Mouse (Mus musculus) forebrain, embryonic 14.5 days (tissue): ENCODE measurements around the gene Zc3h18. TPM values are rescaled to one million over a fixed set of nuclear protein-coding genes. Genes with fewer than 3 reads are reported as not detected.

Experiments used
- ATAC-seq: fragments of 200-750 bp; cut with Nextera tagmentation; 2 replicates; pipeline ENCODE4 v1.8.0; 2017; ENCODE audit warnings: mild to moderate bottlenecking, moderate library complexity
- DNase-seq: peaks from one replicate; pipeline ENCODE4 v3.0.0-alpha.2; 2015; ENCODE audit warnings: low spot score
- H3K27ac ChIP-seq: fragments of 300-500 bp; sonication (generic); 2 replicates; pipeline ENCODE4 v1.5.1; 2014; ENCODE audit warnings: low read depth, mild to moderate bottlenecking, control low read depth, low read length, moderate library complexity
- H3K27me3 ChIP-seq: fragments of 300-500 bp; sonication (generic); replicated peaks from 2 replicates; pipeline ENCODE4 v1.6.1; 2014; ENCODE audit warnings: low read length, control low read depth, mixed read lengths; ENCODE audit not compliant: control insufficient read depth, insufficient read depth
- H3K36me3 ChIP-seq: fragments of 300-500 bp; sonication (generic); 2 replicates; pipeline ENCODE4 v1.6.1; 2014; ENCODE audit warnings: low read length, control low read depth; ENCODE audit not compliant: control insufficient read depth, insufficient read depth
- H3K4me1 ChIP-seq: fragments of 300-500 bp; sonication (generic); 2 replicates; pipeline ENCODE4 v1.6.1; 2014; ENCODE audit warnings: antibody characterized with exemption, low read length, control low read depth; ENCODE audit not compliant: control insufficient read depth, insufficient read depth
- H3K4me2 ChIP-seq: fragments of 300-500 bp; sonication (generic); 2 replicates; pipeline ENCODE4 v1.6.1; 2014; ENCODE audit warnings: mild to moderate bottlenecking, control low read depth, low read length
- H3K4me3 ChIP-seq: fragments of 300-500 bp; sonication (generic); 2 replicates; pipeline ENCODE4 v1.5.1; 2014; ENCODE audit warnings: low read depth, low read length, control low read depth
- H3K9ac ChIP-seq: fragments of 300-500 bp; sonication (generic); 2 replicates; pipeline ENCODE4 v1.6.1; 2014; ENCODE audit warnings: mild to moderate bottlenecking, low read length, control low read depth, moderate library complexity
- H3K9me3 ChIP-seq: fragments of 300-500 bp; sonication (generic); replicated peaks from 2 replicates; pipeline ENCODE4 v1.6.1; 2016; ENCODE audit warnings: low read length, control low read depth, mixed read lengths; ENCODE audit not compliant: control insufficient read depth
- WGBS: fragments of 180-500 bp; shearing (Covaris S2); extraction: QIAGEN DNeasy Blood & Tissue Kit; methylation state at CpG from one replicate; pipeline ENCODE4 v1.1.7; 2014; 5-methylcytosine and 5-hydroxymethylcytosine counted together
- polyA plus RNA-seq: library from polyadenylated mRNA; unstranded; fragments of >200 nt; fragmentation: Nextera tagmentation; extraction: Ambion mirVana; gene quantifications from 2 replicates; pipeline ENCODE4 v1.2.1, GENCODE M21; 2014

Gene Zc3h18
- polyA plus RNA-seq, 1 experiment from 2014 or later: 24.8 TPM

- no peak overlapping the region for H3K27ac ChIP-seq
- DNase-seq: no peak
- no peak overlapping the region for H3K4me3 ChIP-seq
- H3K9me3 ChIP-seq: no peaks in the 10 kb centered on the region
- peaks cover 20% of the 10 kb centered on the region for H3K27me3 ChIP-seq
- no peak overlapping the region for H3K9ac ChIP-seq
- peaks cover 4% of the 10 kb centered on the region; the same call in 1 of the 2 replicates for H3K4me1 ChIP-seq
- 0% methylated on average over 2 of the region's 5 CpGs for WGBS
- no peak overlapping the region for H3K4me2 ChIP-seq
- H3K36me3 ChIP-seq: no peaks in the 10 kb centered on the region
- no peak for ATAC-seq
Measured at GRCm38 (mm10) chr8:122344219-122344618, 32.2 kb upstream of the Zc3h18 start.

GRCm38 (mm10) chr8:122345181-122346095 is 31.0 kb upstream of the Zc3h18 start:
- ATAC-seq: no peak

GRCm38 (mm10) chr8:122347811-122348552 is 28.4 kb upstream of the Zc3h18 start:
- Histone ChIP-seq H3K27me3 (peaks cover 16% of the 10 kb centered on the region; the same call in 1 of the 2 replicates), H3K4me1 (peaks cover 9% of the 10 kb centered on the region), H3K9me3 (no peaks in the 10 kb centered on the region), H3K27ac (peak overlapping the region; percentile 46; the same call in 1 of the 2 replicates), H3K9ac (no peak overlapping the region), H3K4me3 (no peak overlapping the region), H3K4me2 (no peak overlapping the region), H3K36me3 (no peaks in the 10 kb centered on the region)
- ATAC-seq (peak; percentile 71; the same call in 1 of the 2 replicates), DNase-seq (peak; percentile 85)
- WGBS: 45% methylated on average over 5 of the region's 5 CpGs

More at GRCm38 (mm10) chr8:122345181-122346095, 31.0 kb upstream of the Zc3h18 start:
- Histone ChIP-seq H3K4me3 (no peak overlapping the region), H3K4me1 (peaks cover 7% of the 10 kb centered on the region), H3K27me3 (peaks cover 19% of the 10 kb centered on the region), H3K27ac (no peak overlapping the region), H3K4me2 (no peak overlapping the region), H3K9me3 (no peaks in the 10 kb centered on the region), H3K36me3 (no peaks in the 10 kb centered on the region), H3K9ac (no peak overlapping the region)
- no peak for DNase-seq
- 58% methylated on average over 12 of the region's 12 CpGs for WGBS

GRCm38 (mm10) chr8:122349357-122350297 is 26.8 kb upstream of the Zc3h18 start:
- Histone ChIP-seq H3K4me1 (peaks cover 5% of the 10 kb centered on the region), H3K4me2 (no peak overlapping the region), H3K27me3 (peaks cover 8% of the 10 kb centered on the region; the same call in 1 of the 2 replicates), H3K9me3 (no peaks in the 10 kb centered on the region), H3K36me3 (no peaks in the 10 kb centered on the region), H3K9ac (no peak overlapping the region), H3K27ac (no peak overlapping the region), H3K4me3 (no peak overlapping the region)
- no peak for DNase-seq
- ATAC-seq: no peak
- WGBS: 42% methylated on average over 15 of the region's 15 CpGs

- ATAC-seq: peak; percentile 75
- H3K27ac ChIP-seq: no peak overlapping the region
- DNase-seq: peak; percentile 49
Measured at GRCm38 (mm10) chr8:122350309-122351089, 25.9 kb upstream of the Zc3h18 start.

GRCm38 (mm10) chr8:122354157-122354556 is 22.3 kb upstream of the Zc3h18 start:
- ATAC-seq (no peak), DNase-seq (no peak)
- WGBS: 86% methylated on average over 8 of the region's 8 CpGs
- Histone ChIP-seq H3K4me1 (peaks cover 5% of the 10 kb centered on the region), H3K4me3 (no peak overlapping the region), H3K4me2 (no peak overlapping the region), H3K9ac (no peak overlapping the region), H3K36me3 (no peaks in the 10 kb centered on the region), H3K27me3 (peaks cover 6% of the 10 kb centered on the region; the same call in 1 of the 2 replicates), H3K27ac (no peak overlapping the region), H3K9me3 (no peaks in the 10 kb centered on the region)

More at GRCm38 (mm10) chr8:122350309-122351089, 25.9 kb upstream of the Zc3h18 start:
- 14% methylated on average over 11 of the region's 11 CpGs for WGBS
- Histone ChIP-seq H3K4me1 (peaks cover 5% of the 10 kb centered on the region), H3K9ac (no peak overlapping the region), H3K9me3 (no peaks in the 10 kb centered on the region), H3K36me3 (no peaks in the 10 kb centered on the region), H3K4me3 (no peak overlapping the region), H3K27me3 (peaks cover 6% of the 10 kb centered on the region; the same call in 1 of the 2 replicates), H3K4me2 (no peak overlapping the region)

GRCm38 (mm10) chr8:122355642-122356606 is 20.5 kb upstream of the Zc3h18 start:
- Histone ChIP-seq H3K36me3 (no peaks in the 10 kb centered on the region), H3K27me3 (peaks cover 6% of the 10 kb centered on the region; the same call in 1 of the 2 replicates), H3K27ac (no peak overlapping the region), H3K4me2 (no peak overlapping the region), H3K9me3 (no peaks in the 10 kb centered on the region), H3K9ac (no peak overlapping the region), H3K4me3 (no peak overlapping the region), H3K4me1 (no peaks in the 10 kb centered on the region; the same call in 1 of the 2 replicates)
- no peak for DNase-seq
- WGBS: 77% methylated on average over 9 of the region's 9 CpGs
- ATAC-seq: no peak
